Comparison of ENCODE assay signal across 15 mouse cellular contexts in the genomic region with DNA sequence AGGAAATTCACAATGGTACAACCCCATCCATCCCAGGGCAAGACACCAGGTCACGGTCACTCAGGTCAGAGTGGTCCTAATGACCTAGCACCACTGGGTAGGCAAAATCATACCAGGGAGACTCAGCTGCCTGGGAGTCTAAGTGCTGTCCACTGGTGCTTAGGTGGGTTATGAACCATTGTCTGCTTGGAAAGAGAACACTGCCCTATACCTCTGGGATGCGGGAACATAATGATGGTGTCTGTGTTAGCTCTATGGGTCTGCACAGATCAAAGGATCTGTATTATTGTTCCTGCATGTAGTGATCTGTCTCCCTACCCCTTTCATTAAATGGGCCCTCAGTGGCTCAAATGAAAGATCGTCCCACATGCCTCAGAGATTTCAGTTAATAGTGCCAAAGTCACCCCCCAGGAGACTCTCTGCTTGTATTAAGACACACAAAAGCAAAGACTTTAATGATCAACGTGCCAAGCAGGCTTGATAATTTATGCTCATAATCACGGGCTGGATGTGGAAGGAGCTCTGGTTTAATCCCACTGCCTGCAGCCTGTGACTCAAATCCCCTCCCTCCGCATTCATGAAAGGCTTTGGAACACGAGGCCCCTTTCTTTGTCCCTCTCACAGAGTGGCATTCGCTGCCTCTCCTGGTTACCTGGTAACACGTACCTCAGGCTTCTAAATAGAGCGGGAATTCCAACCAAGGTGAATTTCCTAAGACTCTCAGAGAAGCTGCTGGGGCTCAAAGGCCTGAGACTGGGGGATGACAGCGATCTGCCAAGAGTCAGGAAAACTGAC. TPM values are rescaled to one million over a fixed set of nuclear protein-coding genes. Genes with fewer than 3 reads are reported as not detected.
DNase-seq lines count a peak whose midpoint lies in the region; ATAC-seq lines count a peak whose summit lies in the region.
"Had no signal": no experiment of that assay in that cellular context is flagged by ENCODE, and none has a peak within 500 bp of the region (broad histone marks: within the 10 kb centered on the region; RNA-seq: fewer than 3 reads in every experiment).

No protein-coding gene starts in this region.

- no peak overlapping the region for H3K27ac ChIP-seq in heart, embryonic 14.5 days (replicated peaks in 1 of 2; ENCODE audit: control insufficient read depth in 1 of 2, insufficient read depth in 1 of 2, low read depth in 2 of 2, low read length in 2 of 2)
- H3K27ac ChIP-seq in forebrain, embryonic 11.5 days (ENCODE audit: low read depth, low read length) = peak overlapping the region; percentile 97
- peak overlapping the region; percentile 88 for H3K27ac ChIP-seq in hindbrain, embryonic 16.5 days (ENCODE audit: low read depth, low read length)
- peak overlapping the region; percentile 97 for H3K27ac ChIP-seq in neural tube, embryonic 13.5 days (replicated peaks)
- H3K27ac ChIP-seq: kidney, postnatal 0 days; liver, embryonic 14.5 days had no signal

- peaks cover 52% of the 10 kb centered on the region for H3K27me3 ChIP-seq in heart, embryonic 14.5 days (ENCODE audit: control insufficient read depth, insufficient read depth, low read length)
- H3K27me3 ChIP-seq in forebrain, embryonic 11.5 days (ENCODE audit: control insufficient read depth, insufficient read depth, low read length) = peaks cover 30% of the 10 kb centered on the region
- peaks cover 6% of the 10 kb centered on the region for H3K27me3 ChIP-seq in hindbrain, embryonic 16.5 days (replicated peaks; ENCODE audit: control insufficient read depth, insufficient read depth, low read length)
- H3K27me3 ChIP-seq in neural tube, embryonic 13.5 days = peaks cover 34% of the 10 kb centered on the region

- H3K36me3 ChIP-seq in heart, embryonic 14.5 days (ENCODE audit: control insufficient read depth, insufficient read depth, low read length) = no peaks in the 10 kb centered on the region
- no peaks in the 10 kb centered on the region for H3K36me3 ChIP-seq in forebrain, embryonic 11.5 days (ENCODE audit: control insufficient read depth, insufficient read depth, low read length)
- no peaks in the 10 kb centered on the region for H3K36me3 ChIP-seq in hindbrain, embryonic 16.5 days (ENCODE audit: control insufficient read depth, insufficient read depth, low read length)
- 0 out of 2 replicates have a peak, but pooled peaks cover 5% of the 10 kb centered on the region for H3K36me3 ChIP-seq in neural tube, embryonic 13.5 days

- no peak overlapping the region for H3K4me3 ChIP-seq in heart, embryonic 14.5 days (ENCODE audit: control insufficient read depth in 1 of 2, insufficient read depth in 1 of 2, low read depth in 1 of 2, low read length in 2 of 2)
- peak overlapping the region; percentile 60 for H3K4me3 ChIP-seq in forebrain, embryonic 11.5 days (ENCODE audit: low read depth, low read length)
- peak overlapping the region; percentile 66 for H3K4me3 ChIP-seq in hindbrain, embryonic 16.5 days (ENCODE audit: low read length)
- peak overlapping the region; percentile 67 for H3K4me3 ChIP-seq in neural tube, embryonic 13.5 days

- H3K4me2 ChIP-seq in heart, embryonic 14.5 days (ENCODE audit: low read length) = no peak overlapping the region
- H3K4me2 ChIP-seq in forebrain, embryonic 11.5 days (ENCODE audit: low read depth, low read length, severe bottlenecking) = peak overlapping the region; percentile 62
- peak overlapping the region; percentile 73 for H3K4me2 ChIP-seq in hindbrain, embryonic 16.5 days (ENCODE audit: low read length)
- peak overlapping the region; percentile 62 for H3K4me2 ChIP-seq in neural tube, embryonic 13.5 days

- DNase-seq in heart, adult 8-10 months (ENCODE audit: low spot score) = no peak
- DNase-seq in forebrain, embryonic 11.5 days (ENCODE audit: low spot score) = peak; percentile 82
- no peak for DNase-seq in cerebellum, adult 11-12 months
- DNase-seq in T-cell, adult 2 months (ENCODE audit: low spot score) = no peak
- DNase-seq in left cerebral cortex, adult 18-20 months (ENCODE audit: low spot score in 2 of 2) = no peak
- DNase-seq: B cell, adult 2 months; gastrocnemius, postnatal 14 days had no signal

- no peak for ATAC-seq in heart, embryonic 14.5 days (ENCODE audit: insufficient number of reproducible peaks, insufficient read depth, low FRiP score, low read depth)
- ATAC-seq in forebrain, embryonic 11.5 days (replicated peaks; ENCODE audit: low FRiP score) = peak; percentile 40
- ATAC-seq in hindbrain, embryonic 16.5 days = no peak
- no peak; the same call in 1 of the 2 replicates for ATAC-seq in neural tube, embryonic 13.5 days (ENCODE audit: low read depth)
- ATAC-seq: inflammation-experienced regulatory T-cells, adult 6 months had no signal

- 34% methylated on average over 11 of the region's 11 CpGs for WGBS in heart, embryonic 14.5 days
- 5% methylated on average over 11 of the region's 11 CpGs for WGBS in forebrain, embryonic 11.5 days
- 13% methylated on average over 11 of the region's 11 CpGs for WGBS in hindbrain, embryonic 16.5 days
- WGBS in neural tube, embryonic 13.5 days = 12% methylated on average over 11 of the region's 11 CpGs

- peak overlapping the region; percentile 35; the same call in 1 of the 2 replicates for H3K9ac ChIP-seq in heart, embryonic 14.5 days (ENCODE audit: low read length)
- peak overlapping the region; percentile 81 for H3K9ac ChIP-seq in forebrain, embryonic 11.5 days (ENCODE audit: low read length)
- peak overlapping the region; percentile 51 for H3K9ac ChIP-seq in hindbrain, embryonic 16.5 days (ENCODE audit: low read depth, low read length)
- H3K9ac ChIP-seq in neural tube, embryonic 13.5 days = peak overlapping the region; percentile 91
- H3K9ac ChIP-seq: liver, embryonic 14.5 days had no signal

- H3K4me1 ChIP-seq in heart, embryonic 14.5 days (ENCODE audit: control insufficient read depth in 2 of 2, insufficient read depth in 2 of 2, low read length in 2 of 2) = peaks cover 47 to 53% of the 10 kb centered on the region in 2 experiments
- H3K4me1 ChIP-seq in forebrain, embryonic 11.5 days (replicated peaks; ENCODE audit: control insufficient read depth, insufficient read depth, low read length) = peaks cover 51% of the 10 kb centered on the region
- peaks cover 48% of the 10 kb centered on the region for H3K4me1 ChIP-seq in hindbrain, embryonic 16.5 days (ENCODE audit: control insufficient read depth, insufficient read depth, low read depth, low read length)
- H3K4me1 ChIP-seq in neural tube, embryonic 13.5 days (replicated peaks) = peaks cover 94% of the 10 kb centered on the region

- no peaks in the 10 kb centered on the region for H3K9me3 ChIP-seq in heart, embryonic 14.5 days (ENCODE audit: control insufficient read depth, low read length)
- no peaks in the 10 kb centered on the region for H3K9me3 ChIP-seq in forebrain, embryonic 11.5 days (ENCODE audit: control insufficient read depth, low read length)
- no peaks in the 10 kb centered on the region for H3K9me3 ChIP-seq in hindbrain, embryonic 16.5 days (ENCODE audit: control insufficient read depth, low read length)
- H3K9me3 ChIP-seq in neural tube, embryonic 13.5 days = no peaks in the 10 kb centered on the region

RNA-seq across cellular contexts. Expression of gene Igfbpl1, which starts 3.7 kb away (rescaled TPM):
- polyA plus RNA-seq in heart, embryonic 14.5 days (2014; fragmentation: Nextera tagmentation; extraction: Ambion mirVana) = 5.9 TPM in 2 replicates
- total RNA-seq in heart, adult 8-10 months (2022) = under 1 TPM; 0.14 to 0.57 (median 0.39) TPM
- polyA plus RNA-seq in forebrain, embryonic 11.5 days (2014; fragmentation: Nextera tagmentation; extraction: Ambion mirVana) = 83.2 and 84.0 TPM in 2 replicates
- 20.2 and 27.3 TPM in 2 replicates for polyA plus RNA-seq in hindbrain, embryonic 16.5 days (2015; fragmentation: Nextera tagmentation; extraction: Ambion mirVana)
- polyA plus RNA-seq in neural tube, embryonic 13.5 days (2015; fragmentation: Nextera tagmentation; extraction: Ambion mirVana) = 62.8 and 63.8 TPM in 2 replicates
- total RNA-seq in left cerebral cortex, adult 18-20 months (2021) = under 1 TPM in 1 of 2 experiments, not detected in 1; 0.51 TPM
- total RNA-seq: gastrocnemius, postnatal 14 days; neutrophil, adult 5-6 weeks had no signal
- polyA plus RNA-seq: inflammation-experienced regulatory T-cells, adult 6 months had no signal

RNA-seq across cellular contexts. Expression of gene Aldh1b1, which starts 24.2 kb away (rescaled TPM):
- 68.7 and 75.0 TPM in 2 replicates for polyA plus RNA-seq in heart, embryonic 14.5 days (2014; fragmentation: Nextera tagmentation; extraction: Ambion mirVana)
- 10 to 100 TPM in 3 of 4 experiments, 1 to 10 TPM in 1; 9.3 to 14.5 (median 12.4) TPM for total RNA-seq in heart, adult 8-10 months (2022)
- polyA plus RNA-seq in forebrain, embryonic 11.5 days (2014; fragmentation: Nextera tagmentation; extraction: Ambion mirVana) = 5.0 and 5.2 TPM in 2 replicates
- polyA plus RNA-seq in hindbrain, embryonic 16.5 days (2015; fragmentation: Nextera tagmentation; extraction: Ambion mirVana) = 20.8 and 22.5 TPM in 2 replicates
- polyA plus RNA-seq in neural tube, embryonic 13.5 days (2015; fragmentation: Nextera tagmentation; extraction: Ambion mirVana) = 14.8 and 16.5 TPM in 2 replicates
- total RNA-seq in left cerebral cortex, adult 18-20 months (2021) = 1 to 10 TPM; 4.6 to 4.7 TPM

RNA-seq across cellular contexts. Expression of gene Stra6l, which starts 25.5 kb away (rescaled TPM):
- 0.11 and 0.16 TPM in 2 replicates for polyA plus RNA-seq in heart, embryonic 14.5 days (2014; fragmentation: Nextera tagmentation; extraction: Ambion mirVana)
- not detected for total RNA-seq in heart, adult 8-10 months (2022)
- polyA plus RNA-seq in forebrain, embryonic 11.5 days (2014; fragmentation: Nextera tagmentation; extraction: Ambion mirVana) = 0.37 and 0.56 TPM in 2 replicates
- 0.29 and 0.36 TPM in 2 replicates for polyA plus RNA-seq in hindbrain, embryonic 16.5 days (2015; fragmentation: Nextera tagmentation; extraction: Ambion mirVana)
- 4.5 and 4.7 TPM in 2 replicates for polyA plus RNA-seq in neural tube, embryonic 13.5 days (2015; fragmentation: Nextera tagmentation; extraction: Ambion mirVana)
- under 1 TPM in 1 of 2 experiments, not detected in 1; 0.07 TPM for total RNA-seq in left cerebral cortex, adult 18-20 months (2021)
- total RNA-seq: gastrocnemius, postnatal 14 days; left cerebral cortex, postnatal 10 days; neutrophil, adult 5-6 weeks had no signal

Comparison
In these comparisons a context has a peak if more than half of its experiments do, and no peak if none do; other contexts are left out.
1. H3K27ac ChIP-seq: peak in forebrain, embryonic 11.5 days (single experiment), hindbrain, embryonic 16.5 days (single experiment) and neural tube, embryonic 13.5 days (single experiment); none in heart, embryonic 14.5 days (0 of 2).
2. H3K4me3 ChIP-seq: peak in forebrain, embryonic 11.5 days (single experiment), hindbrain, embryonic 16.5 days (single experiment) and neural tube, embryonic 13.5 days (single experiment); none in heart, embryonic 14.5 days (0 of 2).
3. H3K9ac ChIP-seq: peak in every context shown above with its lines; median percentile 91 in neural tube, embryonic 13.5 days; 81 in forebrain, embryonic 11.5 days; 51 in hindbrain, embryonic 16.5 days; 35 in heart, embryonic 14.5 days.